Mouse (Mus musculus) C2C12 (cell line): ENCODE data around the gene Lpp. TPM values are rescaled to one million over a fixed set of nuclear protein-coding genes. Genes with fewer than 3 reads are reported as not detected.

Experiments
- H3K27me3 ChIP-seq: one replicate; pipeline ENCODE4 v1.6.1; 2011; ENCODE audit not compliant: control insufficient read depth, insufficient read depth, insufficient read length
- H3K36me3 ChIP-seq: one replicate; pipeline ENCODE4 v1.6.1; 2011; ENCODE audit not compliant: control insufficient read depth, insufficient read depth
- H3K4me3 ChIP-seq: one replicate; pipeline ENCODE4 v1.5.1; 2011; ENCODE audit warnings: mild to moderate bottlenecking, control low read depth; ENCODE audit not compliant: poor library complexity, insufficient read depth, severe bottlenecking
- H3K79me2 ChIP-seq: one replicate; pipeline ENCODE4 v1.6.1; 2011; ENCODE audit not compliant: control insufficient read depth, insufficient read depth
- H3K79me3 ChIP-seq: one replicate; pipeline ENCODE4 v1.6.1; 2011; ENCODE audit warnings: low read depth, control low read depth
- H3ac ChIP-seq: one replicate; pipeline ENCODE3; 2011; ENCODE audit warnings: low read depth; ENCODE audit not compliant: control insufficient read depth, insufficient read length
- CEBPB ChIP-seq: IDR thresholded peaks from one replicate; pipeline ENCODE4 v1.6.1; 2011; ENCODE audit warnings: low read depth, mild to moderate bottlenecking, control low read depth, moderate library complexity
- CTCF ChIP-seq: IDR thresholded peaks from one replicate; pipeline ENCODE4 v1.5.1; 2011; ENCODE audit not compliant: control insufficient read depth, insufficient read depth, insufficient read length
- FOSL1 ChIP-seq: IDR thresholded peaks from one replicate; pipeline ENCODE4 v1.8.0; 2011; ENCODE audit warnings: mild to moderate bottlenecking, low read length; ENCODE audit not compliant: poor library complexity, insufficient read depth, severe bottlenecking
- MAX ChIP-seq: IDR thresholded peaks from one replicate; pipeline ENCODE4 v1.6.1; 2011; ENCODE audit warnings: mild to moderate bottlenecking, control low read depth
- MYOD1 ChIP-seq: IDR thresholded peaks from one replicate; pipeline ENCODE4 v1.6.1; 2011; ENCODE audit warnings: low read depth; ENCODE audit not compliant: control insufficient read depth, insufficient read length
- MYOG ChIP-seq: IDR thresholded peaks from one replicate; pipeline ENCODE4 v1.6.1; 2011; ENCODE audit not compliant: control insufficient read depth, insufficient read length; ENCODE audit errors: extremely low read depth
- USF1 ChIP-seq: IDR thresholded peaks from one replicate; pipeline ENCODE4 v1.6.1; 2011; ENCODE audit warnings: low read depth, mild to moderate bottlenecking, control low read depth, moderate library complexity
- polyA plus RNA-seq: library from polyadenylated mRNA; unstranded; fragments of >200 nt; fragmentation: generic; extraction: Trizol; gene quantifications from one replicate; pipeline ENCODE4 v1.2.1, GENCODE M21; 2012; ENCODE audit warnings: missing spikeins

Gene Lpp
- polyA plus RNA-seq, 1 experiment = 9.6 TPM

- TF ChIP-seq CTCF = no peak
- no peak for TF ChIP-seq MAX
- no peak for TF ChIP-seq USF1
- no peak for TF ChIP-seq FOSL1
- no peak for TF ChIP-seq MYOD1
- TF ChIP-seq MYOG = no peak
- no peak for TF ChIP-seq CEBPB
- Histone ChIP-seq H3K36me3 (peaks cover 37% of the 10 kb centered on the region), H3ac (no peak overlapping the region), H3K79me3 (peaks cover 13% of the 10 kb centered on the region), H3K79me2 (peaks cover 65% of the 10 kb centered on the region), H3K27me3 (no peaks in the 10 kb centered on the region), H3K4me3 (no peak overlapping the region)
Measured at GRCm38 (mm10) chr16:24412193-24412592, 18.9 kb downstream of the Lpp start.

GRCm38 (mm10) chr16:24413059-24413458 is 19.8 kb downstream of the Lpp start:
- Histone ChIP-seq H3K79me3 (peaks cover 13% of the 10 kb centered on the region), H3K4me3 (no peak overlapping the region), H3K36me3 (peaks cover 37% of the 10 kb centered on the region), H3ac (no peak overlapping the region), H3K79me2 (peaks cover 67% of the 10 kb centered on the region), H3K27me3 (no peaks in the 10 kb centered on the region)
- TF ChIP-seq FOSL1 (no peak), USF1 (no peak)

- H3K36me3 ChIP-seq = peaks cover 13% of the 10 kb centered on the region
- no peak overlapping the region for H3K4me3 ChIP-seq
- H3K79me3 ChIP-seq = peaks cover 7% of the 10 kb centered on the region
- peaks cover 75% of the 10 kb centered on the region for H3K79me2 ChIP-seq
- TF ChIP-seq MYOG = no peak
- TF ChIP-seq MAX = no peak
- no peak for TF ChIP-seq USF1
- TF ChIP-seq MYOD1 = no peak
- no peak for TF ChIP-seq CEBPB
- TF ChIP-seq FOSL1 = no peak
- TF ChIP-seq CTCF = no peak
- H3ac ChIP-seq = no peak overlapping the region
- H3K27me3 ChIP-seq = no peaks in the 10 kb centered on the region
Measured at GRCm38 (mm10) chr16:24418022-24418421, 24.7 kb downstream of the Lpp start.

- H3ac ChIP-seq = no peak overlapping the region
- peaks cover 78% of the 10 kb centered on the region for H3K79me2 ChIP-seq
- no peak for TF ChIP-seq MYOD1
- TF ChIP-seq MAX = no peak
- no peaks in the 10 kb centered on the region for H3K27me3 ChIP-seq
- no peaks in the 10 kb centered on the region for H3K36me3 ChIP-seq
- peaks cover 5% of the 10 kb centered on the region for H3K79me3 ChIP-seq
- no peak overlapping the region for H3K4me3 ChIP-seq
Measured at GRCm38 (mm10) chr16:24420603-24421120, 27.4 kb downstream of the Lpp start.

- Histone ChIP-seq H3K27me3 (no peaks in the 10 kb centered on the region), H3K36me3 (no peaks in the 10 kb centered on the region), H3K79me3 (peaks cover 13% of the 10 kb centered on the region), H3K79me2 (peaks cover 89% of the 10 kb centered on the region), H3K4me3 (no peak overlapping the region), H3ac (no peak overlapping the region)
- TF ChIP-seq MAX = no peak
- no peak for TF ChIP-seq MYOD1
Measured at GRCm38 (mm10) chr16:24421687-24422418, 28.5 kb downstream of the Lpp start.

- Histone ChIP-seq H3K79me3 (peaks cover 18% of the 10 kb centered on the region), H3K79me2 (peaks cover 88% of the 10 kb centered on the region), H3K4me3 (no peak overlapping the region), H3K36me3 (no peaks in the 10 kb centered on the region), H3ac (no peak overlapping the region), H3K27me3 (no peaks in the 10 kb centered on the region)
- no peak for TF ChIP-seq MYOG
Measured at GRCm38 (mm10) chr16:24423196-24423595, 29.9 kb downstream of the Lpp start.
